Mouse (Mus musculus) heart, embryonic 11.5 days (tissue): Measurements from ENCODE around the gene Arl6ip5. TPM values are rescaled to one million over a fixed set of nuclear protein-coding genes. Genes with fewer than 3 reads are reported as not detected.
A peak's percentile ranks its signal among the peaks of the same experiment; 100 is the strongest.
"Not testable (repeated sequence)": the region's sequence is repeated elsewhere in the genome, so short reads cannot be mapped to it uniquely, and the experiment has no call there.

ENCODE experiments used
- ATAC-seq: fragments of 200-750 bp; cut with Nextera tagmentation; replicated peaks from 2 replicates; pipeline ENCODE4 v1.8.0; 2017; ENCODE audit warnings: moderate library complexity; ENCODE audit not compliant: insufficient number of reproducible peaks, low FRiP score, low TSS enrichment
- H3K27ac ChIP-seq: fragments of 300-500 bp; sonication (generic); 2 replicates; pipeline ENCODE4 v1.5.1; 2014; ENCODE audit warnings: mild to moderate bottlenecking, low read depth, low read length
- H3K27me3 ChIP-seq: fragments of 300-500 bp; sonication (generic); 2 replicates; pipeline ENCODE4 v1.6.1; 2014; ENCODE audit warnings: mild to moderate bottlenecking, low read length, mixed read lengths; ENCODE audit not compliant: control insufficient read depth, insufficient read depth
- H3K36me3 ChIP-seq: fragments of 300-500 bp; sonication (generic); 2 replicates; pipeline ENCODE4 v1.6.1; 2014; ENCODE audit warnings: mild to moderate bottlenecking, low read length, moderate library complexity, mixed read lengths; ENCODE audit not compliant: control insufficient read depth, insufficient read depth
- H3K4me1 ChIP-seq: fragments of 300-500 bp; sonication (generic); 2 replicates; pipeline ENCODE4 v1.6.1; 2014; ENCODE audit warnings: low read length; ENCODE audit not compliant: control insufficient read depth, insufficient read depth
- H3K4me2 ChIP-seq: fragments of 300-500 bp; sonication (generic); 2 replicates; pipeline ENCODE4 v1.6.1; 2014; ENCODE audit warnings: mild to moderate bottlenecking, moderate library complexity
- H3K4me3 ChIP-seq: fragments of 300-500 bp; sonication (generic); 2 replicates; pipeline ENCODE4 v1.5.1; 2014; ENCODE audit warnings: low read depth, low read length
- H3K9ac ChIP-seq: fragments of 300-500 bp; sonication (generic); 2 replicates; pipeline ENCODE4 v1.6.1; 2014; ENCODE audit warnings: mild to moderate bottlenecking, low read depth, low read length, moderate library complexity
- H3K9me3 ChIP-seq: fragments of 300-500 bp; sonication (generic); replicated peaks from 2 replicates; pipeline ENCODE4 v1.6.1; 2016; ENCODE audit warnings: low read length; ENCODE audit not compliant: control insufficient read depth
- WGBS: fragments of 180-500 bp; shearing (Covaris S2); extraction: QIAGEN DNeasy Blood & Tissue Kit; methylation state at CpG from one replicate; pipeline ENCODE4 v1.1.7; 2014; ENCODE audit not compliant: insufficient replicate concordance; 5-methylcytosine and 5-hydroxymethylcytosine counted together
- polyA plus RNA-seq: library from polyadenylated mRNA; unstranded; fragments of >200 nt; fragmentation: Nextera tagmentation; extraction: Ambion mirVana; gene quantifications from 2 replicates; pipeline ENCODE4 v1.2.1, GENCODE M21; 2014

Gene Arl6ip5
- polyA plus RNA-seq, 1 experiment from 2014 or later: 48.9 TPM

- ATAC-seq: peak; percentile 55; the same call in 1 of the 2 replicates
- Histone ChIP-seq H3K4me2 (peak within 1 kb of the TSS; percentile 53), H3K9ac (peak within 1 kb of the TSS; percentile 68), H3K4me3 (peak within 1 kb of the TSS; percentile 21), H3K4me1 (no peaks in the 10 kb centered on the region), H3K9me3 (no peaks in the 10 kb centered on the region), H3K27ac (peak within 1 kb of the TSS; percentile 96), H3K27me3 (no peaks in the 10 kb centered on the region), H3K36me3 (no peaks in the 10 kb centered on the region)
- 8% methylated on average over 9 of the region's 9 CpGs for WGBS
These were observed 42.3 kb downstream of the Arl6ip5 start, which contains the start of gene Lmod3 for GRCm38 (mm10) chr6:97252711-97253221. Gene Lmod3 (minus strand): TSS chr6:97252759.

GRCm38 (mm10) chr6:97258489-97258888 lies 48.0 kb downstream of the Arl6ip5 start:
- Histone ChIP-seq H3K9me3 (no peaks in the 10 kb centered on the region), H3K27me3 (no peaks in the 10 kb centered on the region), H3K4me2 (no peak overlapping the region), H3K4me1 (0 out of 2 replicates have a peak, but pooled peaks cover 5% of the 10 kb centered on the region), H3K4me3 (no peak overlapping the region), H3K9ac (no peak overlapping the region), H3K27ac (no peak overlapping the region), H3K36me3 (no peaks in the 10 kb centered on the region)
- WGBS: 67% methylated on average over 1 of the region's 1 CpGs
- ATAC-seq: no peak

GRCm38 (mm10) chr6:97259926-97260325 lies 49.4 kb downstream of the Arl6ip5 start:
- not testable (repeated sequence) for ATAC-seq, H3K4me1 ChIP-seq, H3K36me3 ChIP-seq, H3K4me2 ChIP-seq, H3K27ac ChIP-seq, H3K9me3 ChIP-seq, H3K4me3 ChIP-seq, H3K9ac ChIP-seq, H3K27me3 ChIP-seq
- WGBS: 89% methylated on average over 2 of the region's 2 CpGs

GRCm38 (mm10) chr6:97262229-97262628 lies 51.7 kb downstream of the Arl6ip5 start:
- H3K36me3 ChIP-seq: no peaks in the 10 kb centered on the region
- 0 out of 2 replicates have a peak, but pooled peaks cover 7% of the 10 kb centered on the region for H3K4me1 ChIP-seq
- H3K4me2 ChIP-seq: no peak overlapping the region
- H3K4me3 ChIP-seq: no peak overlapping the region
- no peaks in the 10 kb centered on the region for H3K9me3 ChIP-seq
- no peak overlapping the region for H3K27ac ChIP-seq
- WGBS: 79% methylated on average over 4 of the region's 4 CpGs
- no peak for ATAC-seq
- no peak overlapping the region for H3K9ac ChIP-seq
- no peaks in the 10 kb centered on the region for H3K27me3 ChIP-seq

GRCm38 (mm10) chr6:97263750-97264149 lies 53.3 kb downstream of the Arl6ip5 start:
- H3K4me1 ChIP-seq, H3K4me2 ChIP-seq, H3K9ac ChIP-seq, ATAC-seq, H3K9me3 ChIP-seq, H3K27ac ChIP-seq, H3K27me3 ChIP-seq, H3K36me3 ChIP-seq, H3K4me3 ChIP-seq: not testable (repeated sequence)

- no peak; the same call in 1 of the 2 replicates for ATAC-seq
- peak overlapping the region; percentile 10; the same call in 1 of the 2 replicates for H3K9ac ChIP-seq
These were observed 54.8 kb downstream of the Arl6ip5 start for GRCm38 (mm10) chr6:97265240-97265639.

GRCm38 (mm10) chr6:97265705-97266104 lies 55.2 kb downstream of the Arl6ip5 start:
- Histone ChIP-seq H3K4me3 (no peak overlapping the region), H3K4me2 (no peak overlapping the region), H3K27ac (peak overlapping the region; percentile 72), H3K36me3 (no peaks in the 10 kb centered on the region), H3K27me3 (no peaks in the 10 kb centered on the region), H3K9ac (no peak overlapping the region), H3K9me3 (no peaks in the 10 kb centered on the region), H3K4me1 (0 out of 2 replicates have a peak, but pooled peaks cover 2% of the 10 kb centered on the region)
- WGBS: 33% methylated on average over 3 of the region's 3 CpGs
- no peak for ATAC-seq

More at GRCm38 (mm10) chr6:97265240-97265639, 54.8 kb downstream of the Arl6ip5 start:
- H3K27me3 ChIP-seq: no peaks in the 10 kb centered on the region
- H3K4me3 ChIP-seq: no peak overlapping the region
- 45% methylated on average over 8 of the region's 8 CpGs for WGBS
- H3K4me1 ChIP-seq: 0 out of 2 replicates have a peak, but pooled peaks cover 2% of the 10 kb centered on the region
- H3K4me2 ChIP-seq: no peak overlapping the region
- no peaks in the 10 kb centered on the region for H3K36me3 ChIP-seq
- no peaks in the 10 kb centered on the region for H3K9me3 ChIP-seq
- peak overlapping the region; percentile 72 for H3K27ac ChIP-seq

- WGBS: 71% methylated on average over 4 of the region's 4 CpGs
- H3K27ac ChIP-seq: no peak overlapping the region
- no peak for ATAC-seq
These were observed 56.2 kb downstream of the Arl6ip5 start for GRCm38 (mm10) chr6:97266661-97267060.

GRCm38 (mm10) chr6:97267132-97267531 lies 56.6 kb downstream of the Arl6ip5 start:
- H3K27me3 ChIP-seq: no peaks in the 10 kb centered on the region
- 0 out of 2 replicates have a peak, but pooled peaks cover 2% of the 10 kb centered on the region for H3K4me1 ChIP-seq
- no peak overlapping the region for H3K4me3 ChIP-seq
- ATAC-seq: no peak
- no peaks in the 10 kb centered on the region for H3K9me3 ChIP-seq
- H3K4me2 ChIP-seq: no peak overlapping the region
- H3K9ac ChIP-seq: no peak overlapping the region
- H3K36me3 ChIP-seq: no peaks in the 10 kb centered on the region
- 84% methylated on average over 2 of the region's 2 CpGs for WGBS
- no peak overlapping the region for H3K27ac ChIP-seq

More at GRCm38 (mm10) chr6:97266661-97267060, 56.2 kb downstream of the Arl6ip5 start:
- Histone ChIP-seq H3K9ac (no peak overlapping the region), H3K4me1 (0 out of 2 replicates have a peak, but pooled peaks cover 2% of the 10 kb centered on the region), H3K9me3 (no peaks in the 10 kb centered on the region), H3K27me3 (no peaks in the 10 kb centered on the region), H3K36me3 (no peaks in the 10 kb centered on the region), H3K4me3 (no peak overlapping the region), H3K4me2 (no peak overlapping the region)
